ENCODE assay signal across 9 mouse cellular contexts in genomic region chr2:38711421-38711861, GRCm38 (mm10). TPM values are rescaled to one million over a fixed set of nuclear protein-coding genes. Genes with fewer than 3 reads are reported as not detected.
DNase-seq lines count a peak whose midpoint lies in the region; ATAC-seq and TF ChIP-seq lines count a peak whose summit lies in the region.
"Had no signal": no experiment of that assay in that cellular context is flagged by ENCODE, and none has a peak within 500 bp of the region (broad histone marks: within the 10 kb centered on the region; RNA-seq: fewer than 3 reads in every experiment).

No protein-coding gene starts in this region.

- H3K36me3 ChIP-seq in embryonic facial prominence, embryonic 14.5 days (ENCODE audit: control insufficient read depth, insufficient read depth, low read length): no peaks in the 10 kb centered on the region
- H3K36me3 ChIP-seq in intestine, postnatal 0 days (ENCODE audit: control insufficient read depth, insufficient read depth): no peaks in the 10 kb centered on the region
- H3K36me3 ChIP-seq in midbrain, postnatal 0 days (ENCODE audit: insufficient read depth, low read length): no peaks in the 10 kb centered on the region

- H3K27ac ChIP-seq in embryonic facial prominence, embryonic 14.5 days (replicated peaks; ENCODE audit: low read depth, low read length): no peak overlapping the region
- H3K27ac ChIP-seq in intestine, postnatal 0 days (ENCODE audit: low read depth, low read length): no peak overlapping the region
- H3K27ac ChIP-seq in midbrain, postnatal 0 days (ENCODE audit: low read depth, low read length): no peak overlapping the region
- H3K27ac ChIP-seq: macrophage had no signal

- peak overlapping the region; percentile 59 for H3K4me2 ChIP-seq in embryonic facial prominence, embryonic 14.5 days (ENCODE audit: low read depth, low read length)
- H3K4me2 ChIP-seq in intestine, postnatal 0 days (replicated peaks; ENCODE audit: low read depth): peak overlapping the region; percentile 60
- peak overlapping the region; percentile 42 for H3K4me2 ChIP-seq in midbrain, postnatal 0 days (ENCODE audit: low read depth, low read length, poor library complexity, severe bottlenecking)

- peaks cover 11% of the 10 kb centered on the region for H3K4me1 ChIP-seq in embryonic facial prominence, embryonic 14.5 days (ENCODE audit: control insufficient read depth, insufficient read depth, low read length)
- H3K4me1 ChIP-seq in intestine, postnatal 0 days (replicated peaks; ENCODE audit: control insufficient read depth, insufficient read depth, low read length): no peaks in the 10 kb centered on the region
- H3K4me1 ChIP-seq in midbrain, postnatal 0 days (ENCODE audit: insufficient read depth, low read length): peaks cover 4% of the 10 kb centered on the region; the same call in 1 of the 2 replicates

- peak overlapping the region; percentile 40 for H3K4me3 ChIP-seq in embryonic facial prominence, embryonic 14.5 days (ENCODE audit: low read depth, low read length)
- peak overlapping the region; percentile 37 for H3K4me3 ChIP-seq in intestine, postnatal 0 days (ENCODE audit: low read depth, low read length)
- H3K4me3 ChIP-seq in midbrain, postnatal 0 days (ENCODE audit: low read depth, low read length): peak overlapping the region; percentile 21

- TF ChIP-seq CTCF in intestine, postnatal 0 days (IDR thresholded peaks at IDR 0.05; ENCODE audit: low read depth): no peak
- no peak for TF ChIP-seq CTCF in midbrain, postnatal 0 days (IDR thresholded peaks at IDR 0.05)

- DNase-seq in kidney, adult 18-20 months: peak; percentile 24
- DNase-seq in kidney, adult 11 months: no peak
- DNase-seq in embryonic facial prominence, embryonic 14.5 days (ENCODE audit: low spot score): no peak
- no peak for DNase-seq in midbrain, postnatal 0 days (ENCODE audit: low spot score)
- DNase-seq in spleen, postnatal 14 days (ENCODE audit: low spot score in 2 of 2): no peak

- H3K9me3 ChIP-seq in embryonic facial prominence, embryonic 14.5 days (ENCODE audit: control insufficient read depth, low read length): no peaks in the 10 kb centered on the region
- H3K9me3 ChIP-seq in intestine, postnatal 0 days (ENCODE audit: control insufficient read depth): no peaks in the 10 kb centered on the region
- H3K9me3 ChIP-seq in midbrain, postnatal 0 days (ENCODE audit: low read length): no peaks in the 10 kb centered on the region

- peaks cover 80% of the 10 kb centered on the region for H3K27me3 ChIP-seq in embryonic facial prominence, embryonic 14.5 days (replicated peaks; ENCODE audit: control insufficient read depth, insufficient read depth, low read length)
- peaks cover 82% of the 10 kb centered on the region for H3K27me3 ChIP-seq in intestine, postnatal 0 days (replicated peaks; ENCODE audit: control insufficient read depth, insufficient read depth, low read length)
- peaks cover 53% of the 10 kb centered on the region for H3K27me3 ChIP-seq in midbrain, postnatal 0 days (ENCODE audit: insufficient read depth, low read length)

- 3% methylated on average over 14 of the region's 40 CpGs for WGBS in embryonic facial prominence, embryonic 14.5 days
- WGBS in intestine, postnatal 0 days: 2% methylated on average over 40 of the region's 40 CpGs
- WGBS in midbrain, postnatal 0 days: 3% methylated on average over 40 of the region's 40 CpGs

- no peak overlapping the region for H3K9ac ChIP-seq in embryonic facial prominence, embryonic 14.5 days (ENCODE audit: low read depth, low read length)
- no peak overlapping the region for H3K9ac ChIP-seq in intestine, postnatal 0 days (ENCODE audit: low read depth, low read length)
- no peak overlapping the region for H3K9ac ChIP-seq in midbrain, postnatal 0 days (replicated peaks; ENCODE audit: low read length, poor library complexity, severe bottlenecking)

- ATAC-seq in embryonic facial prominence, embryonic 14.5 days (ENCODE audit: low read depth): no peak
- no peak for ATAC-seq in intestine, postnatal 0 days
- no peak for ATAC-seq in midbrain, postnatal 0 days (ENCODE audit: low FRiP score)
- ATAC-seq in erythroblast, adult 5-6 weeks (replicated peaks; ENCODE audit: low FRiP score, poor library complexity, severe bottlenecking): no peak
- ATAC-seq in megakaryocyte-erythroid progenitor cell, adult 5-6 weeks (replicated peaks; ENCODE audit: low FRiP score, low TSS enrichment, poor library complexity, severe bottlenecking): no peak

RNA-seq across cellular contexts. Expression of gene Nr5a1, which starts 2.9 kb away (rescaled TPM):
- 0.21 TPM in 1 of 2 replicates, not detected in the other for polyA plus RNA-seq in embryonic facial prominence, embryonic 14.5 days (2014; fragmentation: Nextera tagmentation; extraction: Ambion mirVana)
- 0.04 and 0.13 TPM in 2 replicates for polyA plus RNA-seq in intestine, postnatal 0 days (2015; fragmentation: Nextera tagmentation; extraction: Ambion mirVana)
- total RNA-seq in midbrain, postnatal 0 days (2014; rRNA removed): 0.11 and 0.61 TPM in 2 replicates
- polyA plus RNA-seq in midbrain, postnatal 0 days (2015; fragmentation: Nextera tagmentation; extraction: Ambion mirVana): 1.2 and 2.1 TPM in 2 replicates
- total RNA-seq in erythroblast, adult 5-6 weeks (2015; ENCODE audit: low replicate concordance): not detected in 2 replicates
- total RNA-seq in erythroblast, adult 5-6 weeks (2017; ENCODE audit: low replicate concordance): not detected in 2 replicates
- not detected in 2 replicates for total RNA-seq in megakaryocyte-erythroid progenitor cell, adult 5-6 weeks (2014; fragmentation: Nextera tagmentation)
- total RNA-seq in megakaryocyte-erythroid progenitor cell, adult 5-6 weeks (2017): not detected in 2 replicates
- polyA plus RNA-seq: macrophage had no signal
